Mouse (Mus musculus): ENCODE data around the gene Pex3.

Gene Pex3

GRCm38 (mm10) chr10:13552646-13553497, at the start of gene Pex3, which contains the start of gene Adat2:
TSS of gene Pex3 (minus strand) at chr10:13553142.
TSS of gene Adat2 (plus strand) at chr10:13552894.
- peak; percentile 80 for DNase-seq

- DNase-seq: peak; percentile 52
Observed at GRCm38 (mm10) chr10:13600926-13601325, 48.0 kb upstream of the Pex3 start.

DNA sequence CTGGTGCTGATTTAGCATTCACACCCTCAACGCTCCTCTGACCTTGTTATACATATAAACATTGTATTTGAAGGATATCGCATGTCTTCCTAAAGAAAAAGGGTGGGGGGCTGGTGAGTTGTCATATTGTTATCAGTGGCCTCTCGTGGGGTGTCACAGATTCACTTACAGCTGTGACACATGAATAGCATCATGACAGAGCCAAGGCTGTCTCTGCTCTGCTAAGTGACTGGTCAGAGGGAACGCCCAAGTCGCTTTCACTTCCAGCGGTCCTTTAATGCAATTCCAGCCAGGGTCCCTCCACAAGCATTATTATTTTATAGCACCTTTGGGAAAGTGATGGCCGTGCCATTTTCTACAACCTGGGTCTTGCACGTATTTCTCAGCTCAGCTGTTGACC, 44.5 kb upstream of the Pex3 start:
- no peak for DNase-seq

GRCm38 (mm10) chr10:13596866-13597265, 43.9 kb upstream of the Pex3 start:
- DNase-seq: no peak

DNA sequence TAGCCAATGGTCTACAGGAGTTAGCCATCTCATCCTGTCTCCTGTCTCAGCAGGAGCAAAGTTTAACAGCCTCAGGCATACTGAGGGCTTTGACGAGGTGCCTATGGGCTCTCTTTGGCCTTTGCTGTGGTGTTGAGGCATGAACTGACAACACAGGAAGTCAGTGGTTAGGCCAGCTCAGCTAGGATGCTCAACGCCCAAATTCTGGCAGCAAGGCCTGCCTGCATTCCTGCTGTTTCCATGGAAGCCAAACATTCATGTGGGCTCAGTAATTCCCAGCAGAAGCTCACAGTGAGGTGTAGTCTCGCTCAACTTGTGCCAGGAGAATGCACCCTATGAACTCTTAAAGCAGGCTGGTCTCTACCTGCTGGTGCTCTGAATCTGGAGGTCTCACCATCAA, 43.1 kb upstream of the Pex3 start:
- DNase-seq: no peak

- no peak for DNase-seq
Observed at GRCm38 (mm10) chr10:13593529-13593928, 40.6 kb upstream of the Pex3 start.

DNA sequence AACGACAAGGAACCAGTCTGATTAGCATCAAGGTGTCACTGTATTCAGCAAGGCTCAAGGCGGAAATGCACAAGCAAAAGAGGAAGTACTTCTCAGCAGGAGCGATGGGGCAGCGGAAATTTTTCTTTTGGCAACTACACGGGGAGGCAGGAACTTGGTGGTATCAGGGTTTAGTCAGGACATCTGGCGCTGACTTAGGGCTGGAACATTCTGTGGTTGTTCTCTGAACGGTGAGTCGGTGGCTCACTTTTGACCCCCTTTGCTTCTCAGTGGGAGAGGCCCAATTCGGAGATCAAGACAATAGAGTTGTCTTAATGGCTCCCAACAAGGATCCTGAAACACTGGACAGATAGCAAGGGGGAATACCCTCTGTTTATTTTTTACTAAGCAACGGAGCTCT, 39.3 kb upstream of the Pex3 start:
- no peak for DNase-seq

DNA sequence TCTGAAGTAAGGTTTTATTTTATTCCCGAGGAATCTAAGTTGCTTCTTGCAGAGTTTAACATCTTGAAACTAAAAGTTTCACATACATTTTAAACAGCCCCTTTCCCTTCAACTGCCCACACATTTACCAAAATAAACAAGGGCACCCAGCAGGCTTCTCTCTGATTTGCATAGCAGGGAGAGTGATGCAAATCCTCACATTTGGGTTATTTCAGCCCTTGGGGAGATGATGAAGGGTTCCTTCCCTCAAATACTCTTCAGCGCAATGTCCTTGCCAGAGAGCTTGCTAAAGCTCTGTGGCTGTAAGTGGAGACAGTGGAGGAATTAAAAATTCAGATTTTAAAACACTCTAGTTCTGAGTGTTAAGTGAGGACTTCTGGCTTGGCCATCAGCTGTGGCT, 35.0 kb upstream of the Pex3 start:
- DNase-seq: peak; percentile 28

DNA sequence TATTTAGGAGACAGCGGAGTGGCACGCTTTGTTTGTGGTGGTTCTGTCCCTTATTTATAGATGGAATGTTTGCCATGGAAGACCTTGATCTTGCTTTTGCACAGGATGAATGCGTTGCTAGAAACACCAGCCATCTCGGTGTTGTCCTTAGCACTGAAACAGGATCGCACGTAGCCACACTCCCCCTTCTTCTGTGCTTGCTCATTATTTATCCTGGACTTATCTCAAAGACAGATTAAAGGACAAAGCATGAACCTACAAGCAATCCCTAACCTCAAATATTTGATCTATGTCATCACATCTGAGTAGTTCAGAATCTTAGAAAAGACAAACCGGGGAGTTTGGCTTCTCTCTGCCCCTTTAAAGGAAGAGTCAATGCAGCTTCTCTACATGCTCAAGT, 24.2 kb upstream of the Pex3 start:
- DNase-seq: no peak

GRCm38 (mm10) chr10:13572410-13572809, 19.5 kb upstream of the Pex3 start:
- DNase-seq: no peak

DNA sequence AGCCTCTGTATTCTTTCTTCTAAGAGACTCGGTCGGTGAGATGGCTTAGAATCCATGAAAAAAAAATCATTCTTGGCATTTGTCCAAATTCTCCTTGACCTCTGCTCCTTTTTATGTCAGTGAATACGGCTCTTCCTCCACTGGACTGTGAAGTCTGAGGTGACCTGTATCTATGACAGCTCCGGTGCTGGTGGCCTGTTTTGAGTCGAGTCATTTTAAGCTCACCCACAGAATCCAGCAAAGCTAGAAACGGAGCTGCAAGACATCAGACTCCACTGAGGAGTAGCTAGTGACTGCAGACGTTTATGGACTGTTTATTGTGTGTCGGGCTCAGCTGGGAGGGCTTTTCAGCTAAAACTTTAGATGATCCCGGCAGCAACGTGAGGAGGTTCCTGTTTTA, 19.1 kb upstream of the Pex3 start:
- no peak for DNase-seq

GRCm38 (mm10) chr10:13570697-13571538, 18.0 kb upstream of the Pex3 start:
- DNase-seq: no peak

DNA sequence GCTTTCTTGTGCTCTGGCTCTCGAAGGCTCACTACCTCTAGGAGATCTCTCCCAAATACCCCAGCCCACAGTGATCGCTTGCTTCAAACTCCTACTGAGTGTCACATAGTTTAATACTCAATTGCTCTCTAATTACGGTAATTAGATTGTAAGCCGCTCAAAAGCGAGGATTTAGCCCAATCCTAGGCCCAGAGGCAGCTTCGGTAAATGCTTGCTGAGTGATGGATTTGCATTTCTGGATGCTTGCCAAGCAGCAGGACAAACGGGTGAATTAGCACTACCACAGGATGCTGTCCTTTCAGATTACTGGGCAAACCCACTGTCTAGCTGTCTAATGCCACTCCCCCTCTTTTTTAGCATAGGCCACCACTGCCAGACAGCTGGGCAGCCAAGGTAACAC, 16.9 kb upstream of the Pex3 start:
- no peak for DNase-seq

- no peak for DNase-seq
Observed at GRCm38 (mm10) chr10:13566393-13566792, 13.5 kb upstream of the Pex3 start.

- DNase-seq: no peak
Observed at GRCm38 (mm10) chr10:13565080-13565448, 12.1 kb upstream of the Pex3 start.

DNA sequence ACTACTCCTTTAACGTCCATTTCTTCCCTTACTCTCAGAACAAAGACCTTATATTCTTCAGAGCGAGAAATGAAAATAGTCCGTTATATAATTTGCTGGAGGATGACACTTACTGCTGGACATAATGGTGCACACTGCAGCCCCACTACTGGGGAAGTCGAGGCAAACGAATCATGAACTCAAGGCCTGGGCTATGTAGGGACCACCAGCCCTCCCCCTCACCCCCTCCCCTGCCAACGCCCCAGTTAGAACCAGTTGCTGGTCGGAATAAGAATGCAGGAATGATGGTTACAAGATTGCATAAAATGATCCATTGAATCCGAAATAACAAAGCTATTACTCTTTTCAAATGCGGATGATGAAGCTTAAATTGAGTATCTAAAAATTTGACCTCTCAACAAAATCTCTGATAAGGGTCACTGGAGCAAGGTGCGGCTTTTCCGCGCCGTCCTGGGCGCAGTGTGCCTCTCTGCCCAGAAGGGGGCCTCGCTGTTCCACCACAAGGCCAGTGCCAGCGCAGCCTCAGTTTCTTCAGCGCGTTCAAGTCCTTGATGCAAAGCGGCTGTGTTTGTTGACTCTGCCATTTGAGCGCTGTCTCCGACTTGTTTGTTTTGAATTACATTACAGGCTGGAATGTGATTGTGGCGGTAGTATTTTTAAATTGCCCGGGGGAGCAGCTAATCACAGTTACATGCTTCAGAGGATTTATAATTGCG, 11.6 kb upstream of the Pex3 start:
- DNase-seq: peak; percentile 48

- no peak for DNase-seq
Observed at GRCm38 (mm10) chr10:13560014-13560674, 7.2 kb upstream of the Pex3 start.

- DNase-seq: no peak
Observed at GRCm38 (mm10) chr10:13554316-13554715, 1.4 kb upstream of the Pex3 start.

DNA sequence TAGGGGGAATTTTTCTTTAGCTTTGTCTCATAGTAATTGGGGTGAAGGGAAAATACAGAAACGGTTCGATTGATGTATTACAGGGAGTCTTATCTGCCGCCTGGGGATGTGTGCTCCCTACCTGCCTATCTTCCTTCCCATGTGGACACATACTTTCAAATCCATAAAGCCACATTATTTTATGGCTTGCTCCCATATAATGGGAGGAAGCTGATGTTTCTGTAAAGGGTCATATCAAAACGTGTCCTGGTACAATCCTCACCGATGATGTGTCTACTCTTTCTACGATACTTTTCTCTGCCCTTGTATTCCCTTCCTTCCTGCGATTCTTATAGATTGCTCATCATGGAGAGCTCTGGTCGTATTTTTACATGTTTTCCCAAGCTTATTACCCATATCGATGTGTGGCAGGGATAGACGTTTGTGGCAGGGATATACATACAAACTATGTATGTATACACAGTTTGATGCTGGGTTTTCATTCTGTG, 600 bp upstream of the Pex3 start:
- DNase-seq: no peak

GRCm38 (mm10) chr10:13541721-13542120, 11.2 kb downstream of the Pex3 start:
- DNase-seq: no peak

GRCm38 (mm10) chr10:13539769-13540333, 13.1 kb downstream of the Pex3 start:
- no peak for DNase-seq

DNA sequence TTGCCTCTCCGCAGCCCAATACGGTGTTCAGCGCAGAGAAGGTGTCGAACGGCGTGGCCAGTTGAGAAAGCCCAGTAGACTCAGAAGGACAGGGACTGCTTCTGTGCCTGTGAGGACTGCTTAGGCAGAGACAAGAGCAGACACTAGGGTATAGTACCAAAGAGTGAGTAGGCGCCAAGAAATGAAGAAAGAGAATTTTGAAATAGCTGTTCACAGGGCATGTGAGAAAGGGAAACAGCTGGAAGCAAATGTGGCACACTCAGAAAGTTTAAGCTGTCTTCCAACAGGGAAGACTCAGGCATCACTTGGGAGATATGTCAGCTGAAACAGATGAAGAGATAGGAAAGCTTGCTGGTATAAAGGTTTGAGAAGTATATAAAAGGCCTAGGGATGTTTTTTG, 16.2 kb downstream of the Pex3 start:
- DNase-seq: no peak
